Mouse (Mus musculus) right cerebral cortex, postnatal 36 days (tissue): ENCODE results near the gene Arid1b.

Source experiments
- DNase-seq, 2 experiments: peaks; one replicate each; pipeline ENCODE4 v3.0.0; 2022; ENCODE audit warnings: low spot score in 2 of 2, mixed read lengths in 1 of 2

Arid1b gene

DNA sequence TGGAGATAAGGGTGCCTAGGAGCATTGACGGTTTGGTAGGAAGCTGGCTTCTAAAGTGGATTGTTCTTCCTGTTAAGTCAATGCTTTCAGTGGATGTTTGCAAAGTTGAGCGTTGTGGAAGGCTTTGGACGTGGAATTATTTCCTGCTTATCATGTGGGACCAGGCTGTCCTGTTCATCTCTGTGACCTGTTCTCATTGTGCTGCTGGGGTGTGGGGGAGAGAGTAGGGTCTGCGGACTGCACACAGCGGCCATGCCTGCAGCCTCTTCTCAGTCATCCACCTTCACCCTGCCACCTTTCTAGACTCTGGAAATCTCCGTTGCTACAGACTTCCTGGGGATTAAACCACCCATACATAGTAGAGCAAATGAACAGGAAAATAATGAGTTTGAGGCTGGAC, 160.2 kb downstream of the Arid1b start:
- DNase-seq: no peak

DNA sequence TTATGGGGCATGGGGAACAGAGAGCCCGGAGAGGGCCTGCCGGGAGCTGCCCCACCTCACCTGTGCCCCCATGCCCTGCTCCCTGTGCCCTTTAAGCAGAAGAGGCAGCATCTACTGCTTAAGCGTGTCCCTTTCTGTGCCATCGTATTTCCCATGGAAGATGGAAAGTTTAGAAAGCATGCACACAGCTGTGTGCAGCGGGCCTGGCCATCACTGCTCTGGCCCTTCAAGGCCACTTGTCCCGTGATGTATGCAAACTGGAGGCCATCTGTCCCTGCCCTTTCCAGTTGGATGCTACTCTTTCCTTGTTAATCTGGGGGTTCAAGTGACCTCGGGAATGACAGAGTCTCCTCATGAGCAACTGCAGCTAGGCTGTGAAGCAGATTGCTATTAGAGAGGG, 163.5 kb downstream of the Arid1b start:
- DNase-seq: no peak

DNA sequence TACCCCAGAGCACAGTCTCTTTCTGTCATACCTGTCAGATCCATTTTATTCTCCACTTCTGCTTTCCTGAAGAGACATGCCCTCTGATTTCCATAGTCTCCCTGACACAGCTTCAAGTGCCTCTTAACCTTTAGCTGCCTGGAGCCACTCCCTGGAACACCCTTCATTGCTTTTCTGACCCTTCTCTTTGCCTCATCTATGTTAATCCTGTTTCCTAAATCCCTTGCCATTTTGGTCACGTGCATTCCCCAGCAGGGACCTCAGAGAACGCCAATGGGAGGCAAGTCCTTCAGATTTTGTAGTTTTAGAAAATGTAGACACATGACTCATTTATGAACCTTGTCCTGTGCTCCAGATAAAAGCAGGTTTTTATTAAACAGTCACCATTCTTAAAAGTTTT, 168.4 kb downstream of the Arid1b start:
- DNase-seq: no peak

DNA sequence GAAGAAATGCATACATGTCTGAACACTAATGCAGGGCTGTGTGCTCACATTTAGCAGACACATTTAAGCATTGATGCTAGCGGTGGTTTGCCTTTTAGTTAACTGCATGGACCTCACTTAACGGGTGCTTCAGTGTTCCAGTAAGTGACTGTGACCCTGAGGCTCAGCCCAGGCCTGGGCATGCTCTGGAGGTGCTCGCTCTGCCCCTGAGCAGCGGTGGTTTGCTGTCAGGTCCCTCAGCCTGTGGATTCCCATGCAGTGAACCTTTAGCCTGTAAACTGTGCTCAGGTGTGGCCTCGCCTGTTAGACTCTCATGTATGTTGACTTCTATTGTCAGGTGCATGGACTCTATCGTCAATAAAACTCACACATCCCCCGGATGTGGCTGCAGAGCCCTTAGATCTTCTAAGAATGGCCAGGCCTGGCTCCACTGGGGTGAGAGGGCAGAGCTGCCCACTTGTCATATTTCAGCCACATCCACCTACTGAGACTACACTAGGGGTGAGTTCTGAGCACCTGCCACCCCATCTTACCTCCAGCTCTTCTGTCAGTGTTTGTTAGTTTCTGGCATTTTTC, 169.2 kb downstream of the Arid1b start:
- DNase-seq: no peak

DNA sequence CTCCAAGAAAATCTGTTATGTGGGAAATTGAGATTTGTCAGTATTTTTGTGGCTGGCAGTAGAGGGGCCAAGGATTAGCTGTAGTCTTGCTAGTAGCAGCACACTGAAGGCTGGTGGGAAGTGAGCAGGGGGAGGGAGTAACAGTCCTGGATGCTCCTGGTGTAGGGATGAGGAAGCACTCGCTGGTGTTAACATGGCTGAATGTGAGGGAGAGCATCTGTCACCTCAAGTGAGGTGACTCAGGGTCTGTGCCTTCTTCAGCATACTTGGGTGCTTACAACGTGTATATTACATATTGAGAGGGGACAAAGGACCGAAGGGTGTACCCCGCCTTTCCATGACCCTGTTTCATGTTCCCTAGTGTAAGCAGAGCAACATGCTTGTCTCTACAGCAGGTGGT, 170.7 kb downstream of the Arid1b start:
- no peak for DNase-seq

DNA sequence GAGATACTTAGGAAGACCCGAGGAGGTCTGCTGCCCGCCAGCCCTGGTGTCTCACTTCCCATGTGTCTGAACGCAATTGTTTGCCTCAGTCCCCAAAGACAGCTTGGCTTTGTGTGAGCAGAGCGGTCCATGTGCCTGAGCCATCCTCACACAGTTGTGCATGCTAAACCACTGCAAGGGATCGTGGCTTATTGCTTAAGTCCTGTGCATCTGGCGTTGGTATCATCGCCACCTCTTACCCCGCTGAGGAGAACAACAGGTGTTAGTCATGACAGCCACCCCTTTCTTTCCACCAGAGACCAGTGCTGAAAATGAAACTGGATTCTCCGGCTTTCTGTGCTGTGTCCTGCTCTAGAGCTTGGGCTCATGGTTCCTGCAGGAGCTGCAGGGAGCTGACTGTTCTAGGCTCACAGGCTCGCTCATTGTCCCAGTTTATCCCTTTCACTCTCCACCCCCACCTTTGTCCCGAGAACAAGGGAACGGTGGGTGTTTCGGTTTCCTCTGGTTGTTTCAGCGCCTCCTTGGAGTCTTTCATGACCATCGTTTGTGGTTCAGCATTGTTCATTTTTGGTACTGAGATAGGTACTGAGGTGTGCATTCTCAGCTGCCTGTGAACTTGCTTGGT, 171.2 kb downstream of the Arid1b start:
- peak in 1 of 2 experiments; percentile 51 for DNase-seq

DNA sequence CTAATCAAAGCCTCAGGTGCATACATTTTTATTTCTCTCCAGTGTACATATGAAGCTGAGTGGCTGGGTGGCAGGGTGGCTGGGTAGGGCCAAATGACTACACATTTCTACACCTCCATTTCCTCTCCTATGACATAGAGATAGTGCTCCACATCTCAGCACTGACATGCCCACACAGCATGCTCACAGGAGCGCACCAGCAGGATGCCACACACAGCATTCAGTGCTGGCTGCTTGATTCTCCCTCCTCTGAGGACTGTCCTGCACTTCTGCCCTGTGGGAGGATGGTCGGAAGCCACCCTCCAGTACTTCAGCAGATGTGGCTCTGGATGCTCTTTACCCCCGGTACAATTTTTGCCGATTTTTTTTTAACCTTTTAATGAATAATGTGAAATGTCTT, 172.0 kb downstream of the Arid1b start:
- DNase-seq: no peak

DNA sequence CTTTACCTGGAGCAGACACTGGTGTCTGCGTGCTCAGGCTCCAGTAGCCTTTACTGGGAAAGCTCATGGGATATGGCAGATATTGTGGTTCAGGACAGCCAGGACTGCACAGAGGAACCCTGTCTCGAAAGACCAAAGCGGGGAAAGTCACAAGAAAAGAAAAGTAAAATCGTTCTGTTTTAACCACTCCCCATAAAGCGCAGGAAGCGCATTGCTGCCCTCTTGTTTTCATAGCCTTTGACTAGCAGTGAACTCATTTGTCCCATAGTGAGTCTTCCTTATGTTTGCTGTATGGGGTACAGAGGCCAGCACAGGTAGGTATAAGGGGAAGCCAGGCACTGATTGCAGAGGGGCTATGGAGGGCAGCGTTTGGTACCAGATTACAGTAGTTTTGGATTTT, 173.9 kb downstream of the Arid1b start:
- DNase-seq: no peak

DNA sequence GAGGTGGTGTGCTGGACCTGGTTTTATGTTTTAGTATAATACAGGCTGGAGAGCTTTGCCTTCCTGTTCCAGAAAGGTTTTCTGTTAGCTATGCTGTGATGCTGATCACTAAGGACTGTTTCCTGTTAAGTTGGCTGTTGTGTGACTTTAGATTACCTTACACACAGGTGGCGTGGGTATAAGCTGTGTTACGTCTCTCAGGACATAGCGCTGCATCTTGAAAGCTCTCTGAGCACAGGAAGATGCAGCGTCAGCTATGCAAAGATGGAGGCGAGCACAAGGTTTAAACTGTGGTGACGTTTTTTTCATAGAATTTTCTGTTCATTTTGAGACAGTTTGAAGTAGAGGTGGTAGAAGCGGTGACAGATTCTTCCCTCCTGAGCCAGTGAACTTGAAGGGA, 174.5 kb downstream of the Arid1b start:
- DNase-seq: no peak

DNA sequence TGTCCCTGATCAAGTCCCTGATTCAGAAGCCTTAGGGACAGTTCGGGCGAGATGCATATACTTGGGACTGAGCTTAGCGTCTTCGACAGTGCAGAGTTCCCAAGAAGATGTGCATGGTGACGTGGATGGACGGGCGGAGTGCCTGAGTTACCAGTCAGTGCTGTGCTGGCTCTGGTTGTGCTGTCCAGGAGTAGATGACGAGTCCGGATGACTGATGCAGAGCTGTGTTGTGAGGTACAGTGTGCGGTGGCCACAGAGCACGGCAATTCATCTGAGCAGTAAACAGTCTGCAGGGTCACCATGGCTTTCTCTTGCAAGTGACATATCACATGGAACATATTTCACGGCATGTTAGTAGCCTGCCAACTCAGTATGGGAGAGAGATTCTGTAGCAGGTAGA, 176.2 kb downstream of the Arid1b start:
- DNase-seq: no peak

DNA sequence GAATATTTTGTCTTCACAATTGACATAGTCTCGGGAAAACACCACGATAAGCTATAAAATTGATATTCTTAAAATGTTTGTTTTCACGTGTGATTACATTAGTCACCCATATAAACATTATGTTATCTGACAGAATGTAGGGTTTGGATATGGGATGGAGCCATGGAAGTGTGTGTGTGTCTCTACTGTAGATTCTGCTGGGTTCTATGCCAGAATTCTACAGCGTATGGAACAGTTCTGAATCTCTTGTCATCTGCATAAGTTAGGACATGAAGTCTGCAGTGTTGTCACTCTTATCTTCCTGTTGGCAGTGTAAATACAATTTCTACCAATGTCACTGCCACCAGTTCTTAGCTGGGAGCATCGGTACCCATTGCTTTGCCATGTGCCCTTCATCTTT, 177.3 kb downstream of the Arid1b start:
- no peak for DNase-seq

DNA sequence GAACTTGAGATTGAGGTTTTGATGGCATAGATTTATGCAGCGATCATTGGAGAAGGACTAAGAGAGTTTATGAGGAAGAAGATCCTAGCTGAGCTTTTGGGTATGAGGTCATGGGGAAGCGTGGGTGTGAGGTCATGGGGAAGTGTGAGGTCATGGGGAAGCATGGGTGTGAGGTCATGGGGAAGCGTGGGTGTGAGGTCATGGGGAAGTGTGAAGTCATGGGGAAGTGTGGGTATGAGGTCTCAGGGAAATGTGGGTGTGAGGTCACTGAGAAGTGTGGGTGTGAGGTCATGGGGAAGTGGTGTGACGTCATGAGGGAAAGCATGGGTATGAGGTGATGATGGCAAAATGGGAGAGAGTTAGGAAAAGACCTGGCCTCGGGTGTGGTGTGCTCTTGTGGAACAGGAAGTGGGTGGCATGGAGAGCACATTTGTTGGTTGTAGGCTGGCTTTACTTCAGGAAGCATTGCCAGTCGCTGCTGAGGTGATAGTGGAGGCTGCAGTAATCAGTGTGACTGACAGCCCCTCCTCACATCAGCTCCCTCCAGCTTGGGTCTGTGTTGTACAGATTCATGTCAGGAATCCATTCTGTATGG, 180.4 kb downstream of the Arid1b start:
- DNase-seq: no peak

DNA sequence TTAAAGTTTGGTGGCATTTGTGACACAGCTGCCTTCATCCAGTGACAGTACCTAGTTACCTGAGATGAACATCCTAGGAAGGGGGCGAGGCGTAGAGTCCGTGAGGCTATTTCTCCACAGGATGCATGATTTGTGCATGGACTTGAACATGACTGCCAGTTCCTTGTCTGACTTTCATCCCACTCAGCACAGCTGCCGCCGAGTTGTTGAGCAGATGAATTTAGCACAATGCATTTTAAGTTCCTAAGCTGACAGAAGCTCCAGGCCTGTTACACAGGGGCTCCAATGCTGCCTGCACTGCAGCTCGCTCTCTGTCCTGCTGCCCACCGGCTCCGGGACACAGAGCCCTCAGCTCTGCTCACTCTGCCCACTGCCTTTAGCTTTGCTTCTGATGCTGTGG, 181.4 kb downstream of the Arid1b start:
- peak in 1 of 2 experiments; percentile 62 for DNase-seq

DNA sequence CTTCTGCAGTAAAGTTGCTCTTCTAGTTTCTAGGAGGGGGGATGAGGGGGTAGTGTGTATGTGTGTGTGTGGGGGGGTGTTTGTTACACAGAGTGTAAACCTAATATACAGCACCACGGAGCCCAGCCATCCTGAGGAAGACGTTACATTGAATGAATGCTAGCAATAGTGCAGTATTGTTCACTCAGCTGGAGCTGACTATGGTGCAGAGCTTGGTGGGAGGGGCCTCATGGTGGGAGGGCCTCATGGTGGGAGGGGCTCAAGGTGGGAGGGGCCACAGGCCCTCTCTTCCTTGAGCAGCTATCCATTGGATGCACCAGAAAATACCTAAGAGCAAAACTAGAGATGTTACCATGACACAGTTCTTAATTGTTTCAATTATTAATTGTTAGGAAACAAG, 182.2 kb downstream of the Arid1b start:
- no peak for DNase-seq

DNA sequence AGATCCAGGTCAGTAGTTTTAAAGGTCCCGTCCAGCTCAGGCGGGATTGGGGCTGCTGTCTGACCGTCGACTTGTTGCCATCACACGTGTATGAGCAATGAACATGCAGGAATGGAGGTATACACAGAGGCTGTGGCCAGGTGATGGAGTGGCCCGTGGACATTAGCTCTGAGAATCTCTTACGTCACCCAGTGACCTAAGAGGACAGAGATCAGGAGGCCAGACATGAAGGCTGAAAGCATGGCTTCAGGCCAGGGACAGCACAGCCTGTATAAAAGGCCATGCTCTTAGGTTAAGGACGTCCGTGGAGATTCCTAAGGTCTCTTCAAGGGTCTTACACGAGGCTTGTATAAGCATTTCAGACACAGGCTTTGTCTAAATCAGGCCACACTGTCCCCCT, 184.4 kb downstream of the Arid1b start:
- DNase-seq: no peak

DNA sequence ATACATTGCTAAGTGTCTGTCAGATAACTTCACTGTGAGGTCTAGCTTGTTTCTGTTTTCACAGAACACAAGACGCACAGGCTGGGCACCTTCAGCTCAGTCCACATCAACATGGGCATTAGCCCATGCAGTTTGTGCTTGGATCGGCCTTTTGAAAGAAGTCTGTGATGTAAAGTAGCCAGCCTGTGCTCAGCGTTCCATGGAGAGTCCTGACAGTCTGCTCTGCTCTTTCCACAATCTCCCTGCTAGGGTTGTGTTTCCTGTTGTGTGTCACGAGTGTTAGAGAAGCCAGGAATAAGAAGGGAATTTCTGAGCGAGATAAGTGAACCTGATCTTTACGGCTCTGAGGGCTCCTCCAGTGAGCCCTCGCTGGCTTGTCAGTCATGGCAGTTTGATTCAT, 184.9 kb downstream of the Arid1b start:
- no peak for DNase-seq

DNA sequence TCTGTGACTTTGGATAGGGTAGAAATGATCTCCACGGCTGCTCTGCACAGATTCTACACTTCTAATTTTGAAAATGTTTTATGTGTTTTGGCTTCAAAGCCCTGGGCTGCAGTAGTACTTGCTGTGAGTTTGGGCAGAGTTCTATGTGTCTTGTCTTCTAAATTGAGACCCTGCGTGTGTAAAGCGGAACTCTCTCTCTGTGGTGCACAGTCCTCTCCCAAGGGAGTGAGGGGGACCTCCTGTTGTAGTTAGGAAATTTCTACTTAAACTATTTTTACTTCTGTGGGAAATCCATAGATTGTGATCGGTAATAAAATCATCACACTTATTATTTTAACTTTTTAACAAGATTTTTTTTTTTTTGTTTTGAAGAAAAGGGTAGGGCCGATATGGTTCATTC, 185.3 kb downstream of the Arid1b start:
- DNase-seq: no peak

DNA sequence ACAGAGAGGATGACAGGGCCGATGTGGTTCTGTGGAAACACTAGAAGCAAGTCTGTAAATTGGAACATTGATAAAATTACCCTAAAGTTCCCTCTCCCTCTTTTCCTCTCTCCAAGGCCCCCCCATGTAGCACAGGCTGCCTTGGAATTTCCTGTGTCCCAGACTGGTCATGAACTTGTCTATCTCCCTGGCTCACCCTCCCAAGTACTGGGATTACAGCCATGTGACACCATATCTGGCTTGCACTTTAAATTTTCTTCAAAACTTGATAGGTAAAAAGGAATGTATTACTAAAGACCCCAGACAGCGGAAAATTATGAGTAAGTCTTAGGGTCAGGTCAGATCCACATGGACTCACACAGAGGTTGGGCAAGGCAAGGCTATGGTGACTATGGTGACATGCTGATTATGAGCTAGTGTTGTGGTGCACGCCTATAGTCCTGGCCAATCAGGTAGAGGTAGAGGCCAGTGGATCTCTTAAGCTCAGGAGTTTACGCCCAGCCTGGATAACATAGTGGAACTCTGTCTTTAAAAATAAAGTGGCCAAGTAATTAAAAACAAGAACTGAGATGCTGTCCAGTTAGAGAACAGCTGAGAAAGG, 185.9 kb downstream of the Arid1b start:
- no peak for DNase-seq

DNA sequence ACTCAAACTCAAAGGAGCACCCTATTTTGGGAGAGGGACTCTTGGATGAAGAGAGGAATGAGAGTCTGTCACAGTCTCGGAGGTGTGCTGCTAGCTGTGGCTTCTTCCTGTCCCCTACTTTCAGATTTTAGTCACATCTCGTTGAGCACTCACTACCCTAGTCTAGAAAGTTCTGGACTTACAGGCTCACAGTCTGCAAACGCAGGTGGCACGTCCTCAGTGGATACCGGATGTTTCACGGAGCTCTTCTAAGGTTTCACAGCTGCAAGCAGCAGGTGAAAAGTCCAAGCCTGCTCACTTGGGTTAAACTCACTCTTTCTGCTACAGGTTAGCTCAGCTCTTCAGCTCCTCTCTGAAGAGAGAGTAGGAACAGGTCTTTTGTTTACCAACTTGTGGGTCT, 186.8 kb downstream of the Arid1b start:
- DNase-seq: no peak

DNA sequence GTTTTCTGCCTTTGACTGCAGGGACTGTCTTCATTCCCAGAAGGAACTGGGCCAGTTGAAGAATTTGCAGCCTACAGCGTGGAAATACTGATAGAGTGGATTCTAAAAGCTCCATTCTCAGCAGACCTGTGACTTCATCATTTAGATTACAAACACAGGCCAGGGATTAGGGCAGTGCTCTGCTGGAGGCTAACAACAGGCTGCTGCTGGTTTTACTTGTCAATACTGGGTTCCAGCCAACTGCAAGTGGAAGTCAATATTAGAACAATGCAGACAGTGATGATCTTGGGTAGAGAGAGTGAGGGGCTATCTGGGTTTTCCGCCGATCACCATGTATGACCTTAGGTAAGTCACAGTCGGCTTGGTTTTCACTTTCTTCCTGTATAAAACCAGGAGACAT, 188.4 kb downstream of the Arid1b start:
- no peak for DNase-seq

DNA sequence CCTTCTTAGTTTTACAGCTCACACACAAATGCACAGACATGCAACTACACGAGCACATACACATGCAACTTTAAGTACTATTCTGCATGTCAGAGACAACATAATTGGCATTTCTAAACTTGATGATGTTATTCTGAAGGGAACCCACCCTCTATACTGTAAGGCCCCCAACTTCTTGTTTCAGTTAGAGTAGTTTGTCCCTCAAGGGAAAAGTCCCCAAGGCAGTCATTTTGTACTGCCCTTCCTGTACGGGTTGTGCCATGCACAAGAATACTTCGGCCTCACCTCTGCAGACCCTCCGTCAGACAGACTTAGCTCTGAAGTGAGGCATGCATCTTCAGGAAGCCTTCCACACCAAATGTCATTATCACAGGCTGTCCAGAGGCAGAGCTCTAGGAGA, 191.4 kb downstream of the Arid1b start:
- no peak for DNase-seq

DNA sequence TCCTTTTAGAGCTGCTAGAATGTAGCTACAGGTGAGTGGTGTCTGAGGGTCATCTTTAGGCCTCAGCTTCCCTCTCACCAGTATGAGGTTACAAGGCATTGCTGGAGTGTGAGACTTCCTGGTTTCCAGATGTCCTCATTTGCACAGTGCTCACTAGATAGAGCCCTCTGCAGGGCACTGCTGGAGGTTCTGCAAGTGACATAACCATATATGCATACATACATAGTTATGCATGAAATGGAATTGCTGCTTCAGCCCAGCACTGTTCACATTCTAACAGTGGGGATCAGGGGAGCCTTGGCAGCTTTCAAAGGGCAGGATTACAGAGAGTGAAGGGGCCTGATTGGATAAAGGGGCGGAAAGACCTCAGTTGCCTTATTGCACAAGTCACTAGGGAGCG, 193.4 kb downstream of the Arid1b start:
- no peak for DNase-seq

DNA sequence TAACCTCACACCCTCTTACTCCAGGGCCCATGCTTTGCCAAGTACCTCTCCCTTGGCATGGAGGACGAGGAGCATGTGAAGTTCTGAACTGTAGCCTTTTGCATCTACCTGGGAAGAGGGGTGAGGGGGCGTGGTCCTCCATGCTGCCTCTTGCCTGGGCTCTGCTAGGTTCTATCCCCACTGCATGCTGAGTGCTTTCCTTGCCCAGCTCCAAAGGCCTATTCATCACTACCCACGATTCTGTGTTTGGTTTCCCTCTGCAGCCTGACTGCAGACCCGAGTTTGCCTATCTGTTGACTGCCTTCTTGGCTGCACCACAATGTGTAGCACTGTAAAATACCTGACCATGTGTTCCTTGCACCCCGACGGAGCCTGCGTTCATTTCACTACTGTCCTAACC, 194.3 kb downstream of the Arid1b start:
- no peak for DNase-seq
